Mouse (Mus musculus) bone marrow macrophage, adult 2 months (primary cell): ENCODE results near the gene Tbc1d9b. TPM values are rescaled to one million over a fixed set of nuclear protein-coding genes. Genes with fewer than 3 reads are reported as not detected.

Experiments
- H3K27ac ChIP-seq: 2 replicates; pipeline ENCODE4 v1.5.1; 2012; ENCODE audit warnings: low read depth, low read length; ENCODE audit not compliant: insufficient read depth
- H3K4me1 ChIP-seq: 2 replicates; pipeline ENCODE4 v1.6.1; 2012; ENCODE audit warnings: low read length; ENCODE audit not compliant: control insufficient read depth, insufficient read depth
- H3K4me3 ChIP-seq: 2 replicates; pipeline ENCODE4 v1.5.1; 2012; ENCODE audit warnings: mild to moderate bottlenecking, low read length, moderate library complexity; ENCODE audit not compliant: insufficient read depth
- CTCF ChIP-seq: IDR thresholded peaks from 2 replicates; pipeline ENCODE4 v1.5.1; 2012; ENCODE audit warnings: low read depth, mild to moderate bottlenecking, low read length, moderate library complexity
- POLR2A ChIP-seq: IDR thresholded peaks from 2 replicates; pipeline ENCODE4 v1.6.1; 2012; ENCODE audit warnings: mild to moderate bottlenecking, low read depth, low read length, borderline replicate concordance
- polyA plus RNA-seq: library from polyadenylated mRNA; stranded (reverse); fragments of >200 nt; gene quantifications from 2 replicates; pipeline ENCODE4 v1.2.4, GENCODE M21; 2012; ENCODE audit not compliant: missing spikeins, insufficient read depth, insufficient read length

The Tbc1d9b gene
- polyA plus RNA-seq, 1 experiment = 68.9 TPM

- Histone ChIP-seq H3K4me1 (peaks cover 26% of the 10 kb centered on the region), H3K27ac (peak overlapping the region; percentile 17; the same call in 1 of the 2 replicates)
- no peak for TF ChIP-seq POLR2A
- no peak for TF ChIP-seq CTCF
Observed at GRCm38 (mm10) chr11:50174730-50175187, 43.6 kb downstream of the Tbc1d9b start.

GRCm38 (mm10) chr11:50176351-50176750 is 45.2 kb downstream of the Tbc1d9b start:
- TF ChIP-seq CTCF (no peak), POLR2A (no peak)
- Histone ChIP-seq H3K4me1 (peaks cover 26% of the 10 kb centered on the region), H3K27ac (no peak overlapping the region), H3K4me3 (no peak overlapping the region)

More at GRCm38 (mm10) chr11:50174730-50175187, 43.6 kb downstream of the Tbc1d9b start:
- peak overlapping the region; percentile 91 for H3K4me3 ChIP-seq

- H3K4me3 ChIP-seq = no peak overlapping the region
- no peak overlapping the region for H3K27ac ChIP-seq
- peaks cover 26% of the 10 kb centered on the region for H3K4me1 ChIP-seq
- no peak for TF ChIP-seq POLR2A
- TF ChIP-seq CTCF = no peak
Observed at GRCm38 (mm10) chr11:50177111-50177510, 45.9 kb downstream of the Tbc1d9b start.

GRCm38 (mm10) chr11:50178532-50179488 is 47.6 kb downstream of the Tbc1d9b start:
- peaks cover 26% of the 10 kb centered on the region for H3K4me1 ChIP-seq
- H3K4me3 ChIP-seq = no peak overlapping the region
- TF ChIP-seq CTCF (no peak), POLR2A (no peak)
- H3K27ac ChIP-seq = peak overlapping the region; percentile 18

- Histone ChIP-seq H3K4me1 (peaks cover 19% of the 10 kb centered on the region), H3K4me3 (no peak overlapping the region), H3K27ac (no peak overlapping the region)
- no peak for TF ChIP-seq CTCF
- no peak for TF ChIP-seq POLR2A
Observed at GRCm38 (mm10) chr11:50180478-50181231, 49.5 kb downstream of the Tbc1d9b start.

GRCm38 (mm10) chr11:50182702-50183101 is 51.5 kb downstream of the Tbc1d9b start:
- H3K27ac ChIP-seq = no peak overlapping the region
- TF ChIP-seq POLR2A (no peak), CTCF (no peak)
- no peak overlapping the region for H3K4me3 ChIP-seq
- H3K4me1 ChIP-seq = peaks cover 19% of the 10 kb centered on the region

GRCm38 (mm10) chr11:50184788-50185187 is 53.6 kb downstream of the Tbc1d9b start:
- Histone ChIP-seq H3K27ac (no peak overlapping the region), H3K4me1 (no peaks in the 10 kb centered on the region), H3K4me3 (no peak overlapping the region)
- TF ChIP-seq CTCF (no peak), POLR2A (no peak)

- Histone ChIP-seq H3K4me3 (no peak overlapping the region), H3K27ac (no peak overlapping the region), H3K4me1 (no peaks in the 10 kb centered on the region)
- TF ChIP-seq CTCF (no peak), POLR2A (no peak)
Observed at GRCm38 (mm10) chr11:50188682-50189081, 57.5 kb downstream of the Tbc1d9b start.

- no peaks in the 10 kb centered on the region for H3K4me1 ChIP-seq
- H3K4me3 ChIP-seq = no peak overlapping the region
- no peak overlapping the region for H3K27ac ChIP-seq
- TF ChIP-seq POLR2A = no peak
Observed at GRCm38 (mm10) chr11:50190362-50190761, 59.2 kb downstream of the Tbc1d9b start.

- Histone ChIP-seq H3K27ac (no peak overlapping the region), H3K4me1 (no peaks in the 10 kb centered on the region), H3K4me3 (no peak overlapping the region)
- TF ChIP-seq CTCF (no peak), POLR2A (no peak)
Observed at GRCm38 (mm10) chr11:50192278-50192677, 61.1 kb downstream of the Tbc1d9b start.
